Mouse (Mus musculus) lung, postnatal 36 days (tissue): ENCODE measurements at regions not wholly inside any gene's neighbourhood (a gene's known extent, or its start where the extent isn't known, plus 50 kb on each side); places are given as distances from the start of the nearest gene placed in this dataset.

Experiments
- DNase-seq: peaks from one replicate; pipeline ENCODE4 v3.0.0; 2022; ENCODE audit warnings: mixed read lengths

GRCm38 (mm10) chr3:82781464-82781863, 94.8 kb downstream of the Rbm46 start:
- DNase-seq = no peak

- DNase-seq = no peak
Measured at GRCm38 (mm10) chr3:82770512-82771270, 105.6 kb downstream of the Rbm46 start.

GRCm38 (mm10) chr3:82767484-82767883, 108.8 kb downstream of the Rbm46 start:
- no peak for DNase-seq

DNA sequence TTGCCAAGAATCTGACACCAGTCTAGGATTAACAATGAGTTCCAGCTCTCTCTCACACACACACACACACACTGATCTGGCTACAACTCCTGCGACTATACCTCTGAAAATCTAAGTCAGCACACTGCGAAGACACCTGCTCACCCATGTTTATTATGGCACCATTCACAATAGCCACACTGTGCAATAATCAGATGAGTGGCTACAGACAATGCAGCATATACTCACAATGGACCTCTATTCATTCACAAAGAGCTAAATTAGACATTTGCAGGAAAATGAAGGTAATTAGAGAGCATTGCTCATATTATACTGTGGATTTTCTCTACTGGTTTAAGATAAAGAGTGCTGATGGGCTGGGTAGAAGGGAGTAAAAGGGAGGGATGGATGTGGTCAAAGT, 116.3 kb downstream of the Rbm46 start:
- DNase-seq = no peak

- DNase-seq = no peak
Measured at GRCm38 (mm10) chr3:82758967-82759366, 117.3 kb downstream of the Rbm46 start.

DNA sequence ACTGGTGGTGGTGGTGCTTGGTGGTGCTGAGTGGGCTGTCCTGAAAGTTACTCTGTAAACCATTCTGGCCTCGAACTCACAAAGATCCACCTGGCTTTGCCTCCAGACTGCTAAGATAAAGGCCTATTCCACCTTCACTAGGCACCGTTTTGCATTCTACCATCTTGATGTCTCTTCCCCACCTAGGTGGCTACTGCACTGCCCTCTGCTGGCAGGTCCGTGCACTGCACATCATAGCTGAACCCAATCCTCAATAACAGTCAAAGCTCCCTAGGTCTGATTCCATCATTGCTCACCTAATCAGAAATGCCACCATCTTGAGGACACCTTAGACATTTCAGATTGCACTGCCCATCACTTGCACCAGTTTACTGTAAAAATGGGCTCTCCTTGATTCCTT, 150.7 kb downstream of the Rbm46 start:
- DNase-seq = peak; percentile 28

- no peak for DNase-seq
Measured at GRCm38 (mm10) chr3:82707628-82708027, 159.7 kb upstream of the Npy2r start.

DNA sequence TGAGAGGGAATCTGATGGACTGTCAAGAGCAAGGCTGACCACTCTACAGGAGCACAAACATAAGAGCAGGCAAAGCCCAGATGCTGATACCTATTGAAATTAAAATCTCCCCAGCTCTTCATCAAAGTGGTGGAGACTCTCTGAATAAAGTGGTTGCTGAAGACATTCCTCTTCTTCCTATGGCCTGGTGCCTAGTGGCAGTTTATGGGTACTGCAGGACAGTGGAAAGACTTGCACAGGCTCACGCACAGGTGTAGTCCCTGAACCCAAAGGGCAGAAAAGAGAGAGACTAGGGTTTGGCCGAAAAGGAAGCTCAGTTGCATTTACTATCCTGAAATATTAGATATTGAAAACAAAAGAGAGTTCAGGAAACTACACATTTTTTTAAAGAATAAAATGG, 144.2 kb upstream of the Npy2r start:
- no peak for DNase-seq

DNA sequence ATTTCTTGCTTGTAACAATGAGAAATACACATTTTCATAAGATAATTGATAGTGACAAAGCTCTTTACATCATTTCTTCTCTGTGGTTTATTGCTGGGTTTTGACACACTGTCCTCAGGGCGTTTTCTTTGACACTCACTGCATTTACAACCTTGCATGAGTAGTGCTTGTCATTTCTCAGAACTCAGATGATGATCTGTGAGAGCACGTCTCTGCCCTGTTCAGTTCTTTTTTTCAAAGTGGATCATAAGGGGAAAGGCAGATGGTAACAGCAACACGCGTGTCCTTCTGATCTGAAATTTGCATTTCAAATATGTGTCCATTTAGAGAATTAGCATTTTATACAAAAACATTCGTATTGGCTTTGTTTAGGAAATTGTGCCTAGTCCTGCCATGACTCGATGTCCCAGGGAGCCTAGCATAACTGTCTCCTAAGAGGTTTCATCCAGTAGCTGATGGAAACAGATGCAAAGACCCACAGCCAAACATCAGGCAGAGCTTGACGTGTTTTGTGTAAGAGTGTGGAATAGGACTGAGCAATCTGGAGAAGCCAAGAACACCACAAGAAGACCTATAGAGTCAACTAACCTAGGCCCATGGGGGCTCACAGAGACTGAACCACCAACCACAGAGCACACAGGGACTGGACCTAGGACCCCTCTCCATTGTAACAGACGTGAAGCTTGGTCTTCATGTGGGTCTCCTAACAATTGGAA, 108.4 kb upstream of the Npy2r start:
- no peak for DNase-seq

DNA sequence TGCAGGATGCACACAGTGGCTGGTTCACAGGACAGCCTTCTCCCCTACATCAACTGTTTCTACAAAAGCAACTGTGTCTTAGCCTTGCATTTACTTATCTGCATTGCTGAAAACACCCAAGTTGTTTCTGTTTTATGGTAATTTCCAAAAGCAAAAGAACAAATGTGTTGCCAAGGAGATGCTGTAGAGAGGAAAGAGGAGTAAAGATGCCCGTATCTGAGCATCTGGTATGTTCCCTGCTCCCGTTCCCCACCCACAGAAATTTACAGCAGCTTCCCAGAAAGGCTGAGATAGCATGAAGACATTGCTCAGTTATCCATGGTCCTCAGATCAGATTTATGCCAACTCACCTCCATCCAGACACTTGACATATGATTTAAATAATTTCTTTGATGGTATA, 104.5 kb upstream of the Npy2r start:
- no peak for DNase-seq

DNA sequence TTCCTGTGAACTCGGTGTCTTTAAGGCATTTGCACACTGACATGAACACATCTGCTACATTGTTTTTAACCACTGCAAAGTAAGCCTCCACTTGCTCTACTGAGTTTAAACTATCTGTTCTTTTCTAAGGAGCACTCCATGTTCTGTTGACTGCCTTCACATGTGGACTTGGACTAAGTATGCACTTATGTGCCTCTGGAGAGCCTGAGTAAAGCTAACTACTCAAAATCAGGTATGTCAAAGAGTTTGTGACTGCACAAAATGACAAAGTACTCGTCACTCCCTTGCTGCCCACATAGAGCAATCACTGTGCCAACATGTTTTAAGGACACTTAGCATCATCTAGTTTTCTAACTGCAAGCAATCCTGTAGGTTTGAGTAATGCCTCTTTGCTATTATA, 92.2 kb upstream of the Npy2r start:
- peak; percentile 3 for DNase-seq

DNA sequence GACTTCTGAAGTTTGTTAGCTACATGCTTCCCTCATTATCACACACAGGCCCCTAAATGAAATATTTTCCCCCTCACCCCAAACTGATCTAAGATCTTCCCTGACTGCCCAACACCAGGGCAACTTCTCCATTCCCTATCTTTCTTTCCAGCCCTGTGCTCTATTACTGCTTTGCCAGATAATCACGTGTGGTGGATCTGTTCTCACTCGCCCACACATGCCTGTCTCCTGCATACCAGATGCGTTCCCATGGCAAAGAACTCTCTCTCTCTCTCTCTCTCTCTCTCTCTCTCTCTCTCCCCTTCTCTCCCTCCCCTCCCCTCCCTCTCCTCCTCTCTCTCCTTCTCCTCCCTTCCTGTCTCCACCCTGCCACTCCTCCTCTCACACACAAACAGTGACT, 88.8 kb upstream of the Npy2r start:
- no peak for DNase-seq

DNA sequence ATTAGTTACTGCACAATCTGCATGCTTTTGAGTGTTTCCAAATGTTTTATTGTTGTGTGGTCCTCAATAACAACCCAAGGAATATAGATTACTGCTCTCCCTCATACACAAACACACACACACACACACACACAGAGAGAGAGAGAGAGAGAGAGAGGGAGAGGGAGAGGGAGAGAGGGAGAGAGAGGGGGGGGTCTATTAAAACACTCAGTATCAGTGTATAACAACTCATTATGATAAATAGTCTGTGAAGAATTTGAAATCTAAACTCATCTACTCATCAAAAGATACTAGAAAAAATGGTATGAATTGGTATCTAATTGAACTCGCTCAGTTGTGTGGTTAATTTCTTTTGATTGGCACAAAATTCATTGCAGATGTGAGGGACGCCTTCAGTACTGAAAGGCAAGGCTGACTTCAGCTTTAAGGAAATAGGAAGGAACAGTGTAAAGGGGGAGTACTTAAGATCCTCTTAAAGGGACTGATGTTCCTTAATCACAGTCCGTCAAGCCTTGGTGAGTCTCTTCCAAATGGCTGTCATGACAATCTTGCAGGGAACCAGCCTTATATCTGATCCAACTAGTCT, 72.6 kb upstream of the Npy2r start:
- no peak for DNase-seq

GRCm38 (mm10) chr3:82619371-82619770, 71.5 kb upstream of the Npy2r start:
- DNase-seq = no peak

- DNase-seq = no peak
Measured at GRCm38 (mm10) chr3:82601880-82602279, 54.0 kb upstream of the Npy2r start.

DNA sequence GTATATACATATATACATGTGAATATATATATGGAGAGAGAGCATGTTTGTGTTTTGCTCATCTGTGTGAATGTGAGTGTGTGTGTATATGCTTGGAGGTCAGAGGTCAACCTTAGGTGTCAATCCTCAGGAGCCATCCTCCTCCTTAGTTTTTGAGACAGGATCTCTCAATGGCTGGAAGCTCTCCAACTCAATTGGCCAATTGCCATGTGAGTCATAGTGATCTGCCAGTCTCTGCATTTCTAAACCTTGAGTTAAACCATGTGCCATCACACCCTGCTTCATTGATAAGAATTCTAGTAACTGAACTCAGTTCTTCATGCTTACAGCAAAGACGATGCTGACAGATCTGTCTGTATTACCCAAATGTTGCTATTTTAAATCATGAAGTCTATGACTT, 50.8 kb upstream of the Npy2r start:
- DNase-seq = no peak
